Mouse (Mus musculus): Measurements from ENCODE around the gene Dop1b. TPM values are rescaled to one million over a fixed set of nuclear protein-coding genes. Genes with fewer than 3 reads are reported as not detected.

The Dop1b gene
- polyA plus RNA-seq, 1 experiment from 2014 or later: 17.2 TPM

- ATAC-seq: no peak
- WGBS: 83% methylated on average over 4 of the region's 4 CpGs
- Histone ChIP-seq H3K27ac (ENCODE audit: low read depth, low read length) (no peak overlapping the region), H3K9me3 (ENCODE audit: control insufficient read depth) (no peaks in the 10 kb centered on the region), H3K27me3 (replicated peaks; ENCODE audit: control insufficient read depth, insufficient read depth, low read length) (peaks cover 8% of the 10 kb centered on the region; the same call in 1 of the 2 replicates), H3K4me2 (replicated peaks; ENCODE audit: low read depth) (no peak overlapping the region), H3K36me3 (ENCODE audit: control insufficient read depth, insufficient read depth) (no peaks in the 10 kb centered on the region), H3K9ac (ENCODE audit: low read depth, low read length) (no peak overlapping the region), H3K4me1 (replicated peaks; ENCODE audit: control insufficient read depth, insufficient read depth, low read length) (0 out of 2 replicates have a peak, but pooled peaks cover 3% of the 10 kb centered on the region), H3K4me3 (ENCODE audit: low read depth, low read length) (no peak overlapping the region)
- TF ChIP-seq CTCF (IDR thresholded peaks at IDR 0.05; ENCODE audit: low read depth): peak; percentile 59
Measured at GRCm38 (mm10) chr16:93678206-93678605, 33.5 kb upstream of the Dop1b start.

- Histone ChIP-seq H3K4me2 (replicated peaks; ENCODE audit: low read depth) (no peak overlapping the region), H3K27ac (ENCODE audit: low read depth, low read length) (no peak overlapping the region), H3K36me3 (ENCODE audit: control insufficient read depth, insufficient read depth) (no peaks in the 10 kb centered on the region), H3K27me3 (replicated peaks; ENCODE audit: control insufficient read depth, insufficient read depth, low read length) (peaks cover 11% of the 10 kb centered on the region), H3K9me3 (ENCODE audit: control insufficient read depth) (no peaks in the 10 kb centered on the region), H3K4me1 (replicated peaks; ENCODE audit: control insufficient read depth, insufficient read depth, low read length) (0 out of 2 replicates have a peak, but pooled peaks cover 3% of the 10 kb centered on the region), H3K4me3 (ENCODE audit: low read depth, low read length) (no peak overlapping the region), H3K9ac (ENCODE audit: low read depth, low read length) (no peak overlapping the region)
- no peak for ATAC-seq
- TF ChIP-seq CTCF (IDR thresholded peaks at IDR 0.05; ENCODE audit: low read depth): no peak
- WGBS: 67% methylated on average over 9 of the region's 9 CpGs
Measured at GRCm38 (mm10) chr16:93679165-93679564, 32.5 kb upstream of the Dop1b start.

- ATAC-seq: peak; percentile 44
- WGBS: 27% methylated on average over 13 of the region's 13 CpGs
- H3K36me3 ChIP-seq (ENCODE audit: control insufficient read depth, insufficient read depth): no peaks in the 10 kb centered on the region
- H3K9me3 ChIP-seq (ENCODE audit: control insufficient read depth): no peaks in the 10 kb centered on the region
- H3K9ac ChIP-seq (ENCODE audit: low read depth, low read length): 0 out of 2 replicates have a peak overlapping the region, but pooled peaks have one; percentile 60
- H3K4me1 ChIP-seq (replicated peaks; ENCODE audit: control insufficient read depth, insufficient read depth, low read length): 0 out of 2 replicates have a peak, but pooled peaks cover 3% of the 10 kb centered on the region
- peaks cover 15% of the 10 kb centered on the region for H3K27me3 ChIP-seq (replicated peaks; ENCODE audit: control insufficient read depth, insufficient read depth, low read length)
- H3K4me3 ChIP-seq (ENCODE audit: low read depth, low read length): peak overlapping the region; percentile 51
- H3K4me2 ChIP-seq (replicated peaks; ENCODE audit: low read depth): peak overlapping the region; percentile 97
- TF ChIP-seq CTCF (IDR thresholded peaks at IDR 0.05; ENCODE audit: low read depth): no peak
- no peak overlapping the region for H3K27ac ChIP-seq (ENCODE audit: low read depth, low read length)
Measured at GRCm38 (mm10) chr16:93682156-93682688, 29.5 kb upstream of the Dop1b start.

GRCm38 (mm10) chr16:93682689-93683507 is 28.8 kb upstream of the Dop1b start, which contains the start of gene Cbr3:
Gene Cbr3, plus strand, starts transcription at chr16:93683215.
- H3K4me1 ChIP-seq (replicated peaks; ENCODE audit: control insufficient read depth, insufficient read depth, low read length): 0 out of 2 replicates have a peak, but pooled peaks cover 3% of the 10 kb centered on the region
- peak; percentile 77 for TF ChIP-seq CTCF (IDR thresholded peaks at IDR 0.05; ENCODE audit: low read depth)
- ATAC-seq: peak; percentile 76
- H3K4me3 ChIP-seq (ENCODE audit: low read depth, low read length): peak within 1 kb of the TSS; percentile 51
- WGBS: under 1% methylated on average over 63 of the region's 63 CpGs
- peaks cover 15% of the 10 kb centered on the region for H3K27me3 ChIP-seq (replicated peaks; ENCODE audit: control insufficient read depth, insufficient read depth, low read length)
- no peak within 1 kb of the TSS for H3K27ac ChIP-seq (ENCODE audit: low read depth, low read length)
- peak within 1 kb of the TSS; percentile 97 for H3K4me2 ChIP-seq (replicated peaks; ENCODE audit: low read depth)
- no peaks in the 10 kb centered on the region for H3K36me3 ChIP-seq (ENCODE audit: control insufficient read depth, insufficient read depth)
- no peaks in the 10 kb centered on the region for H3K9me3 ChIP-seq (ENCODE audit: control insufficient read depth)
- H3K9ac ChIP-seq (ENCODE audit: low read depth, low read length): peak within 1 kb of the TSS; percentile 60

GRCm38 (mm10) chr16:93683508-93684236 is 28.0 kb upstream of the Dop1b start:
- H3K4me3 ChIP-seq (ENCODE audit: low read depth, low read length): peak overlapping the region; percentile 51
- no peaks in the 10 kb centered on the region for H3K9me3 ChIP-seq (ENCODE audit: control insufficient read depth)
- 0 out of 2 replicates have a peak, but pooled peaks cover 3% of the 10 kb centered on the region for H3K4me1 ChIP-seq (replicated peaks; ENCODE audit: control insufficient read depth, insufficient read depth, low read length)
- H3K9ac ChIP-seq (ENCODE audit: low read depth, low read length): peak overlapping the region; percentile 60
- no peak overlapping the region for H3K27ac ChIP-seq (ENCODE audit: low read depth, low read length)
- H3K36me3 ChIP-seq (ENCODE audit: control insufficient read depth, insufficient read depth): no peaks in the 10 kb centered on the region
- TF ChIP-seq CTCF (IDR thresholded peaks at IDR 0.05; ENCODE audit: low read depth): peak; percentile 20; the same call in 1 of the 2 replicates
- peak; percentile 23; the same call in 1 of the 2 replicates for ATAC-seq
- peaks cover 15% of the 10 kb centered on the region for H3K27me3 ChIP-seq (replicated peaks; ENCODE audit: control insufficient read depth, insufficient read depth, low read length)
- peak overlapping the region; percentile 97 for H3K4me2 ChIP-seq (replicated peaks; ENCODE audit: low read depth)
- 3% methylated on average over 53 of the region's 53 CpGs for WGBS

All from intestine, postnatal 0 days (tissue).